In the genomic region with DNA sequence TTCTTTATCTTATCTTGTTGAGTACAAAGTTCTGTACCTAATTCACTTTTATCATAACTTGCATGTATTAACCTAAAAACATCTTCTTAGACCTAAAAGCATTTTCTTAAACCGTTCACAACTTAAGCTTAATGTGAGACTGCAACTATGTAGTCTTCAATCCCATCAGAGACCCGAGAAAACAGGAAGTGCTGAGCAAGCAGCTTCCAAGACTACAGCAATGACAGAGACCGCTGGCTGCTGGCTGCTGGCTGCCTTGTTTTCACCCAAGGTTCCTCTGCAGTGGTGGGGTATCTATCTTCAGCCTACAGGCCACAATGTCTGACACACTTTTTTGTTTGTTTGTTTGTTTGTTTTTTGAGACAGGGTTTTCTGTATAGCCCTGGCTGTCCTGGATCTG, we compare ENCODE assay signal across 1 mouse cellular context.
TF ChIP-seq lines count a peak whose summit lies in the region.

No protein-coding gene starts in this region.

TF ChIP-seq in MEL, 35 proteins besides CTCF, POLR2A, EP300 and RAD21 (continued from another document):
- TF ChIP-seq ELF1 (IDR thresholded peaks at IDR 0.05; ENCODE audit: low read depth, low read length) (peak; percentile 40; the same call in 1 of the 2 replicates), MAZ (IDR thresholded peaks at IDR 0.05; ENCODE audit: low read depth, low read length) (no peak), TCF12 (IDR thresholded peaks at IDR 0.05; ENCODE audit: low read depth, low read length) (no peak)
